Mouse (Mus musculus) stomach, embryonic 16.5 days (tissue): ENCODE data around the gene Pard6b. TPM values are rescaled to one million over a fixed set of nuclear protein-coding genes. Genes with fewer than 3 reads are reported as not detected.
"Not testable (repeated sequence)": the region's sequence is repeated elsewhere in the genome, so short reads cannot be mapped to it uniquely, and the experiment has no call there.

Source experiments
- ATAC-seq: fragments of 200-750 bp; cut with Nextera tagmentation; 2 replicates; pipeline ENCODE4 v1.8.0; 2017; ENCODE audit warnings: moderate number of reproducible peaks, moderate TSS enrichment; ENCODE audit not compliant: insufficient read depth, low FRiP score
- H3K27ac ChIP-seq: fragments of 300-500 bp; sonication (generic); 2 replicates; pipeline ENCODE4 v1.5.1; 2014; ENCODE audit warnings: low read length
- H3K27me3 ChIP-seq: fragments of 300-500 bp; sonication (generic); 2 replicates; pipeline ENCODE4 v1.6.1; 2014; ENCODE audit warnings: low read length, control low read depth, mixed read lengths; ENCODE audit not compliant: control insufficient read depth, insufficient read depth
- H3K36me3 ChIP-seq: fragments of 300-500 bp; sonication (generic); 2 replicates; pipeline ENCODE4 v1.6.1; 2014; ENCODE audit warnings: low read length; ENCODE audit not compliant: control insufficient read depth, insufficient read depth
- H3K4me1 ChIP-seq: fragments of 300-500 bp; sonication (generic); 2 replicates; pipeline ENCODE4 v1.6.1; 2014; ENCODE audit warnings: low read length, control low read depth, mixed read lengths; ENCODE audit not compliant: control insufficient read depth, insufficient read depth
- H3K4me2 ChIP-seq: fragments of 300-500 bp; sonication (generic); 2 replicates; pipeline ENCODE4 v1.6.1; 2014; ENCODE audit warnings: low read depth, low read length, mixed read lengths
- H3K4me3 ChIP-seq: fragments of 300-500 bp; sonication (generic); replicated peaks from 2 replicates; pipeline ENCODE4 v1.5.1; 2014; ENCODE audit warnings: mild to moderate bottlenecking, low read length
- H3K9ac ChIP-seq: fragments of 300-500 bp; sonication (generic); 2 replicates; pipeline ENCODE4 v1.6.1; 2014; ENCODE audit warnings: low read length
- H3K9me3 ChIP-seq: fragments of 300-500 bp; sonication (generic); replicated peaks from 2 replicates; pipeline ENCODE4 v1.6.1; 2016; ENCODE audit warnings: low read length, control low read depth; ENCODE audit not compliant: control insufficient read depth
- WGBS: fragments of 180-500 bp; shearing (Covaris S2); extraction: QIAGEN DNeasy Blood & Tissue Kit; methylation state at CpG from one replicate; pipeline ENCODE4 v1.1.7; 2014; 5-methylcytosine and 5-hydroxymethylcytosine counted together
- polyA plus RNA-seq: library from polyadenylated mRNA; unstranded; fragments of >200 nt; fragmentation: Nextera tagmentation; extraction: Ambion mirVana; gene quantifications from 2 replicates; pipeline ENCODE4 v1.2.1, GENCODE M21; 2015

Gene Pard6b
- polyA plus RNA-seq, 1 experiment from 2014 or later: 8.3 TPM

- 71% methylated on average over 5 of the region's 5 CpGs for WGBS
- Histone ChIP-seq H3K27ac (no peak overlapping the region), H3K4me1 (peaks cover 9% of the 10 kb centered on the region; the same call in 1 of the 2 replicates), H3K27me3 (no peaks in the 10 kb centered on the region), H3K4me2 (no peak overlapping the region), H3K9me3 (no peaks in the 10 kb centered on the region), H3K36me3 (peaks cover 8% of the 10 kb centered on the region; the same call in 1 of the 2 replicates), H3K4me3 (no peak overlapping the region), H3K9ac (no peak overlapping the region)
- no peak for ATAC-seq
Observed at GRCm38 (mm10) chr2:168101805-168102204, 21.0 kb downstream of the Pard6b start.

- Histone ChIP-seq H3K4me3 (no peak overlapping the region), H3K9me3 (no peaks in the 10 kb centered on the region), H3K4me2 (no peak overlapping the region), H3K9ac (no peak overlapping the region), H3K27ac (no peak overlapping the region), H3K36me3 (peaks cover 8% of the 10 kb centered on the region; the same call in 1 of the 2 replicates), H3K27me3 (no peaks in the 10 kb centered on the region), H3K4me1 (peaks cover 9% of the 10 kb centered on the region; the same call in 1 of the 2 replicates)
- WGBS: 86% methylated on average over 10 of the region's 10 CpGs
- no peak for ATAC-seq
Observed at GRCm38 (mm10) chr2:168103341-168103740, 22.5 kb downstream of the Pard6b start.

- peak; percentile 90 for ATAC-seq
- no peaks in the 10 kb centered on the region for H3K27me3 ChIP-seq
- 67% methylated on average over 22 of the region's 22 CpGs for WGBS
- peaks cover 9% of the 10 kb centered on the region; the same call in 1 of the 2 replicates for H3K4me1 ChIP-seq
- no peak overlapping the region for H3K4me3 ChIP-seq
- H3K9ac ChIP-seq: no peak overlapping the region
- no peaks in the 10 kb centered on the region for H3K36me3 ChIP-seq
- no peak overlapping the region for H3K4me2 ChIP-seq
- no peaks in the 10 kb centered on the region for H3K9me3 ChIP-seq
- H3K27ac ChIP-seq: peak overlapping the region; percentile 68
Observed at GRCm38 (mm10) chr2:168104375-168105144, 23.8 kb downstream of the Pard6b start.

- Histone ChIP-seq H3K4me2 (no peak overlapping the region), H3K4me3 (no peak overlapping the region), H3K9ac (no peak overlapping the region), H3K9me3 (no peaks in the 10 kb centered on the region), H3K36me3 (no peaks in the 10 kb centered on the region), H3K27ac (peak overlapping the region; percentile 68), H3K4me1 (peaks cover 9% of the 10 kb centered on the region; the same call in 1 of the 2 replicates), H3K27me3 (no peaks in the 10 kb centered on the region)
- ATAC-seq: peak; percentile 2; the same call in 1 of the 2 replicates
- WGBS: 48% methylated on average over 8 of the region's 8 CpGs
Observed at GRCm38 (mm10) chr2:168105271-168105670, 24.5 kb downstream of the Pard6b start.

GRCm38 (mm10) chr2:168106701-168107178 is 25.9 kb downstream of the Pard6b start:
- no peaks in the 10 kb centered on the region for H3K9me3 ChIP-seq
- peaks cover 9% of the 10 kb centered on the region; the same call in 1 of the 2 replicates for H3K4me1 ChIP-seq
- 0 out of 2 replicates have a peak, but pooled peaks have one; percentile 30 for ATAC-seq
- H3K9ac ChIP-seq: peak overlapping the region; percentile 38; the same call in 1 of the 2 replicates
- no peaks in the 10 kb centered on the region for H3K27me3 ChIP-seq
- peak overlapping the region; percentile 68; the same call in 1 of the 2 replicates for H3K27ac ChIP-seq
- H3K4me3 ChIP-seq: no peak overlapping the region
- no peaks in the 10 kb centered on the region for H3K36me3 ChIP-seq
- peak overlapping the region; percentile 44 for H3K4me2 ChIP-seq
- 45% methylated on average over 20 of the region's 20 CpGs for WGBS

- H3K9ac ChIP-seq: no peak overlapping the region; the same call in 1 of the 2 replicates
- no peak overlapping the region for H3K4me3 ChIP-seq
- no peaks in the 10 kb centered on the region for H3K36me3 ChIP-seq
- no peak for ATAC-seq
- H3K4me2 ChIP-seq: no peak overlapping the region; the same call in 1 of the 2 replicates
- 79% methylated on average over 15 of the region's 15 CpGs for WGBS
- no peaks in the 10 kb centered on the region for H3K9me3 ChIP-seq
- H3K4me1 ChIP-seq: peaks cover 9% of the 10 kb centered on the region; the same call in 1 of the 2 replicates
- H3K27me3 ChIP-seq: no peaks in the 10 kb centered on the region
- no peak overlapping the region for H3K27ac ChIP-seq
Observed at GRCm38 (mm10) chr2:168107356-168107755, 26.6 kb downstream of the Pard6b start.

GRCm38 (mm10) chr2:168107901-168108300 is 27.1 kb downstream of the Pard6b start:
- H3K27me3 ChIP-seq, H3K4me2 ChIP-seq, H3K27ac ChIP-seq, H3K9me3 ChIP-seq, H3K4me3 ChIP-seq, H3K4me1 ChIP-seq, H3K9ac ChIP-seq, H3K36me3 ChIP-seq, ATAC-seq: not testable (repeated sequence)
- WGBS: 85% methylated on average over 6 of the region's 6 CpGs

- Histone ChIP-seq H3K4me3 (no peak overlapping the region), H3K4me2 (no peak overlapping the region), H3K9ac (no peak overlapping the region), H3K27me3 (no peaks in the 10 kb centered on the region), H3K9me3 (no peaks in the 10 kb centered on the region), H3K36me3 (no peaks in the 10 kb centered on the region), H3K27ac (no peak overlapping the region), H3K4me1 (peaks cover 19% of the 10 kb centered on the region)
- WGBS: 11% methylated on average over 7 of the region's 7 CpGs
- no peak for ATAC-seq
Observed at GRCm38 (mm10) chr2:168111902-168112301, 31.1 kb downstream of the Pard6b start.

- Histone ChIP-seq H3K36me3 (no peaks in the 10 kb centered on the region), H3K27ac (no peak overlapping the region), H3K9ac (no peak overlapping the region), H3K9me3 (no peaks in the 10 kb centered on the region), H3K4me3 (no peak overlapping the region), H3K4me1 (peaks cover 23% of the 10 kb centered on the region), H3K4me2 (no peak overlapping the region), H3K27me3 (no peaks in the 10 kb centered on the region)
- 88% methylated on average over 9 of the region's 9 CpGs for WGBS
- no peak for ATAC-seq
Observed at GRCm38 (mm10) chr2:168113263-168113662, 32.5 kb downstream of the Pard6b start.
